ENCODE assay signal across 9 mouse cellular contexts in the genomic region with DNA sequence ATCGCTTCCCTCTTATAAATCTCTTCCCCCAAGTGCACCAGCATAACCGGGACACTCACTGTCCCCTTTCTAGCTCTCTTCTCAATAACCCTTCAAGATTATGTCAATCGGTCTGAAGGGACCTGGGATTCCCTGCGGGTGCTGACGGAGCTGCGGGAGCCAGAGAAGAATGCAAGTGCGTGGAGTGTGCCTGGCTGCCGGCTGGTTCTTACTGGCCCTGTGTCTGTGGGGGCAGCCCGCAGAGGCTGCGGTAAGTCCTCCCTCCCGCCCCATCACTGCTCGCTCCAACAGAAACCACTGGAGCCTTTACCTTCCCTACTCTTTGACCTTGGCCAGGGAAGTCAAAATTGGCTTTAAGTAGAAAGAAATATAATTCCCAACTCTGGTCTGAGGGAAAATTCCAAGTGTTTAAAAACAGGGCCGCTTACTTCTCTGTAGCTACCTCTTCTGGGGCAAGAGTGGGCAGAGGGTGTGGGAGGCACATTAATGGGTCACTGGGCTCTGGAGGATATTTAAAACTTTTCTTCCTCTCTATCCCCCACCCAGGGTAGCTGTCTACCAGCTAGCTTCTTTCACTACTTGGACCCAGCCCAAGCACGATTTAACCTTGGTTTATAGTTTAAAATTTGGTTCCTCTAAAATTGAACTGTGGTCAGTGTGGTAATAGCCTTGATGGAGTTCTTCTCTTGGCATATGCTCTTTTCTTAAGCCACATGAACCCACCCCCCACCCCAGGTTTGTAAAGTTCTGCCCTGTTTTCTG. TPM values are rescaled to one million over a fixed set of nuclear protein-coding genes. Genes with fewer than 3 reads are reported as not detected.
DNase-seq lines count a peak whose midpoint lies in the region; ATAC-seq and TF ChIP-seq lines count a peak whose summit lies in the region.
"Had no signal": no experiment of that assay in that cellular context is flagged by ENCODE, and none has a peak within 500 bp of the region (broad histone marks: within the 10 kb centered on the region; RNA-seq: fewer than 3 reads in every experiment).

No protein-coding gene starts in this region.

- TF ChIP-seq CTCF in lung, adult 2 months (IDR thresholded peaks at IDR 0.05; ENCODE audit: insufficient read depth, low read length) = no peak
- no peak for TF ChIP-seq CTCF in heart, postnatal 0 days (IDR thresholded peaks at IDR 0.05; ENCODE audit: low read depth)
- no peak for TF ChIP-seq CTCF in thymus, adult 2 months (IDR thresholded peaks at IDR 0.05; ENCODE audit: borderline replicate concordance, control insufficient read depth, extremely low read depth, insufficient read depth, low read length, poor library complexity)

- peak overlapping the region; percentile 73 for H3K9ac ChIP-seq in heart, postnatal 0 days (replicated peaks; ENCODE audit: low read depth, low read length)

- H3K4me2 ChIP-seq in heart, postnatal 0 days (ENCODE audit: low read depth, low read length) = peak overlapping the region; percentile 52

- ATAC-seq in heart, postnatal 0 days (ENCODE audit: insufficient read depth, low read depth) = peak; percentile 82
- no peak for ATAC-seq in monocyte, adult 5-6 weeks (replicated peaks; ENCODE audit: insufficient number of reproducible peaks, low FRiP score, low TSS enrichment, poor library complexity, severe bottlenecking)

- peak; percentile 28 for DNase-seq in lung, adult 2 months
- DNase-seq in lung, postnatal 25 days (ENCODE audit: low spot score) = no peak
- DNase-seq in heart, postnatal 0 days (ENCODE audit: low spot score) = no peak
- peak; percentile 10 to 30 for DNase-seq in kidney, postnatal 25 days
- DNase-seq in midbrain, embryonic 10.5 days (ENCODE audit: low spot score) = peak; percentile 31
- no peak for DNase-seq in thymus, adult 2 months

- no peaks in the 10 kb centered on the region for H3K4me1 ChIP-seq in lung, adult 2 months (ENCODE audit: control insufficient read depth, insufficient read depth, low read length)
- no peaks in the 10 kb centered on the region for H3K4me1 ChIP-seq in brown adipose tissue, adult 24 weeks (ENCODE audit: control insufficient read depth, insufficient read depth, insufficient read length, low read length)
- H3K4me1 ChIP-seq in heart, postnatal 0 days (ENCODE audit: control insufficient read depth, insufficient read depth) = no peaks in the 10 kb centered on the region
- 0 out of 2 replicates have a peak, but pooled peaks cover 4% of the 10 kb centered on the region for H3K4me1 ChIP-seq in midbrain, embryonic 10.5 days
- H3K4me1 ChIP-seq in thymus, adult 2 months (replicated peaks; ENCODE audit: control insufficient read depth, insufficient read depth, low read length) = no peaks in the 10 kb centered on the region

- 26% methylated on average over 14 of the region's 14 CpGs for whole genome bisulfite sequencing in lung, adult 2 months
- 15% methylated on average over 14 of the region's 14 CpGs for WGBS in heart, postnatal 0 days
- WGBS in midbrain, embryonic 10.5 days = 17% methylated on average over 14 of the region's 14 CpGs
- WGBS in thymus, adult 2 months = 7% methylated on average over 13 of the region's 14 CpGs

- no peak for TF ChIP-seq EP300 in heart, postnatal 0 days (IDR thresholded peaks at IDR 0.05; ENCODE audit: low read depth)

- H3K27me3 ChIP-seq in heart, postnatal 0 days (ENCODE audit: control insufficient read depth, insufficient read depth, low read length) = no peaks in the 10 kb centered on the region
- peaks cover 89% of the 10 kb centered on the region for H3K27me3 ChIP-seq in midbrain, embryonic 10.5 days (ENCODE audit: low read depth, poor library complexity, severe bottlenecking)
- H3K27me3 ChIP-seq in thymus, adult 2 months (ENCODE audit: control insufficient read depth, insufficient read depth, low read length) = no peaks in the 10 kb centered on the region

- no peak for TF ChIP-seq POLR2A in lung, adult 2 months (IDR thresholded peaks at IDR 0.05; ENCODE audit: borderline replicate concordance, extremely low read depth, low read depth, low read length)
- no peak for TF ChIP-seq POLR2A in thymus, adult 2 months (IDR thresholded peaks at IDR 0.05; ENCODE audit: control insufficient read depth, extremely low read depth, insufficient read depth, low read length, poor library complexity)

- H3K4me3 ChIP-seq in lung, adult 2 months (replicated peaks; ENCODE audit: extremely low read depth, low read depth, low read length) = peak overlapping the region; percentile 73
- peak overlapping the region; percentile 68 for H3K4me3 ChIP-seq in brown adipose tissue, adult 24 weeks (ENCODE audit: insufficient read depth, low read depth, low read length)
- H3K4me3 ChIP-seq in heart, postnatal 0 days (ENCODE audit: low read depth, low read length) = peak overlapping the region; percentile 59
- peak overlapping the region; percentile 58 for H3K4me3 ChIP-seq in midbrain, embryonic 10.5 days
- no peak overlapping the region for H3K4me3 ChIP-seq in thymus, adult 2 months (ENCODE audit: control insufficient read depth, insufficient read depth, low read length)

- H3K27ac ChIP-seq in brown adipose tissue, adult 24 weeks (replicated peaks; ENCODE audit: low read depth, low read length) = no peak overlapping the region
- peak overlapping the region; percentile 85 for H3K27ac ChIP-seq in heart, postnatal 0 days (ENCODE audit: low read depth)
- peak overlapping the region; percentile 79 for H3K27ac ChIP-seq in midbrain, embryonic 10.5 days (replicated peaks)
- H3K27ac ChIP-seq in thymus, adult 2 months (ENCODE audit: control insufficient read depth, insufficient read depth, low read length) = no peak overlapping the region

- H3K36me3 ChIP-seq in heart, postnatal 0 days (replicated peaks; ENCODE audit: control insufficient read depth, insufficient read depth, low read length) = no peaks in the 10 kb centered on the region
- H3K36me3 ChIP-seq in midbrain, embryonic 10.5 days = no peaks in the 10 kb centered on the region
- H3K36me3 ChIP-seq in thymus, adult 2 months (ENCODE audit: control insufficient read depth, insufficient read depth, low read length) = no peaks in the 10 kb centered on the region

- no peaks in the 10 kb centered on the region for H3K9me3 ChIP-seq in heart, postnatal 0 days (replicated peaks; ENCODE audit: control insufficient read depth, low read length)
- H3K9me3 ChIP-seq in midbrain, embryonic 10.5 days (replicated peaks) = no peaks in the 10 kb centered on the region

RNA-seq across cellular contexts. Expression of gene Col4a5, which starts 0.6 kb away (rescaled TPM):
- polyA plus RNA-seq in lung, adult 2 months (2012; rRNA removed) = 22.8 and 28.0 TPM in 2 replicates
- polyA plus RNA-seq in brown adipose tissue, adult 24 weeks (2012; ENCODE audit: insufficient read depth, insufficient read length, missing spikeins) = 1.5 and 3.2 TPM in 2 replicates
- total RNA-seq in heart, postnatal 0 days (2014; rRNA removed; ENCODE audit: low replicate concordance) = 117 and 143 TPM in 2 replicates
- 21.8 and 23.6 TPM in 2 replicates for polyA plus RNA-seq in heart, postnatal 0 days (2015; fragmentation: Nextera tagmentation; extraction: Ambion mirVana)
- 9.6 and 9.9 TPM in 2 replicates for polyA plus RNA-seq in midbrain, embryonic 10.5 days (2016; fragmentation: Nextera tagmentation; extraction: Ambion mirVana)
- 1.3 and 1.4 TPM in 2 replicates for polyA plus RNA-seq in thymus, adult 2 months (2012; rRNA removed)
- 0.10 TPM in 1 of 3 replicates, not detected in the others for total RNA-seq in monocyte, adult 5-6 weeks (2017)
- total RNA-seq: neutrophil, adult 5-6 weeks had no signal

RNA-seq across cellular contexts. Expression of gene Col4a6, which starts 1.9 kb away (rescaled TPM):
- polyA plus RNA-seq in lung, adult 2 months (2012; rRNA removed) = 5.0 and 7.3 TPM in 2 replicates
- not detected in 2 replicates for polyA plus RNA-seq in brown adipose tissue, adult 24 weeks (2012; ENCODE audit: insufficient read depth, insufficient read length, missing spikeins)
- 5.6 and 6.2 TPM in 2 replicates for total RNA-seq in heart, postnatal 0 days (2014; rRNA removed; ENCODE audit: low replicate concordance)
- 1.7 and 1.9 TPM in 2 replicates for polyA plus RNA-seq in heart, postnatal 0 days (2015; fragmentation: Nextera tagmentation; extraction: Ambion mirVana)
- polyA plus RNA-seq in midbrain, embryonic 10.5 days (2016; fragmentation: Nextera tagmentation; extraction: Ambion mirVana) = 1.9 and 2.1 TPM in 2 replicates
- polyA plus RNA-seq in thymus, adult 2 months (2012; rRNA removed) = 0.32 and 0.36 TPM in 2 replicates
- not detected in 3 replicates for total RNA-seq in monocyte, adult 5-6 weeks (2017)
- total RNA-seq: neutrophil, adult 5-6 weeks had no signal

Comparison
In these comparisons a context has a peak if more than half of its experiments do, and no peak if none do; other contexts are left out.
1. DNase-seq: peak in lung, adult 2 months (single experiment), kidney, postnatal 25 days (2 of 2) and midbrain, embryonic 10.5 days (single experiment); none in lung, postnatal 25 days (single experiment), heart, postnatal 0 days (single experiment) and thymus, adult 2 months (single experiment).
2. H3K27ac ChIP-seq: peak in heart, postnatal 0 days (single experiment) and midbrain, embryonic 10.5 days (single experiment); none in brown adipose tissue, adult 24 weeks (single experiment) and thymus, adult 2 months (single experiment).